Mouse (Mus musculus) myocyte (in vitro differentiated cells): ENCODE results near the gene Tctex1d2.

ENCODE experiments used
- CEBPB ChIP-seq: IDR thresholded peaks from 2 replicates; pipeline ENCODE4 v1.6.1; 2011; ENCODE audit warnings: mild to moderate bottlenecking, moderate library complexity; ENCODE audit not compliant: poor library complexity, insufficient read depth, severe bottlenecking
- E2F4 ChIP-seq: IDR thresholded peaks from one replicate; pipeline ENCODE4 v1.6.1; 2011; ENCODE audit warnings: mild to moderate bottlenecking, control low read depth, moderate library complexity; ENCODE audit not compliant: insufficient read depth
- MAX ChIP-seq: IDR thresholded peaks from one replicate; pipeline ENCODE4 v1.6.1; 2011; ENCODE audit warnings: low read depth, mild to moderate bottlenecking, control low read depth
- MYOD1 ChIP-seq, 3 experiments: IDR thresholded peaks; one replicate each; pipeline ENCODE4 v1.6.1; 2011; ENCODE audit warnings: control low read depth in 2 of 3, low read depth in 2 of 3, mild to moderate bottlenecking in 2 of 3, moderate library complexity in 1 of 3; ENCODE audit not compliant: insufficient read length in 2 of 3, control insufficient read depth in 1 of 3
- MYOG ChIP-seq, 3 experiments: IDR thresholded peaks; one replicate each; pipeline ENCODE4 v1.6.1; 2011; ENCODE audit warnings: control low read depth in 2 of 3, low read depth in 2 of 3, mild to moderate bottlenecking in 2 of 3; ENCODE audit not compliant: insufficient read length in 2 of 3, control insufficient read depth in 1 of 3, insufficient read depth in 1 of 3
- POLR2A ChIP-seq: IDR thresholded peaks from one replicate; pipeline ENCODE4 v1.6.1; 2011; ENCODE audit warnings: low read depth, mild to moderate bottlenecking, control low read depth, moderate library complexity; ENCODE audit not compliant: insufficient read length
- POLR2AphosphoS2 ChIP-seq: IDR thresholded peaks from one replicate; pipeline ENCODE4 v1.6.1; 2011; ENCODE audit warnings: low read depth, control low read depth; ENCODE audit not compliant: insufficient read length
- REST ChIP-seq: IDR thresholded peaks from one replicate; pipeline ENCODE4 v1.6.1; 2011; ENCODE audit warnings: mild to moderate bottlenecking, control low read depth, moderate library complexity; ENCODE audit not compliant: insufficient read depth, insufficient read length
- SRF ChIP-seq: IDR thresholded peaks from one replicate; pipeline ENCODE4 v1.6.1; 2011; ENCODE audit warnings: low read depth; ENCODE audit not compliant: control insufficient read depth, insufficient read length
- TCF12 ChIP-seq: IDR thresholded peaks from one replicate; pipeline ENCODE4 v1.6.1; 2011; ENCODE audit warnings: mild to moderate bottlenecking, control low read depth; ENCODE audit not compliant: poor library complexity, insufficient read depth, severe bottlenecking
- TCF3 ChIP-seq: IDR thresholded peaks from one replicate; pipeline ENCODE4 v1.6.1; 2011; ENCODE audit warnings: low read depth, control low read depth; ENCODE audit not compliant: insufficient read length
- USF1 ChIP-seq: IDR thresholded peaks from one replicate; pipeline ENCODE4 v1.6.1; 2011; ENCODE audit warnings: low read depth, mild to moderate bottlenecking, control low read depth, moderate library complexity

DNA sequence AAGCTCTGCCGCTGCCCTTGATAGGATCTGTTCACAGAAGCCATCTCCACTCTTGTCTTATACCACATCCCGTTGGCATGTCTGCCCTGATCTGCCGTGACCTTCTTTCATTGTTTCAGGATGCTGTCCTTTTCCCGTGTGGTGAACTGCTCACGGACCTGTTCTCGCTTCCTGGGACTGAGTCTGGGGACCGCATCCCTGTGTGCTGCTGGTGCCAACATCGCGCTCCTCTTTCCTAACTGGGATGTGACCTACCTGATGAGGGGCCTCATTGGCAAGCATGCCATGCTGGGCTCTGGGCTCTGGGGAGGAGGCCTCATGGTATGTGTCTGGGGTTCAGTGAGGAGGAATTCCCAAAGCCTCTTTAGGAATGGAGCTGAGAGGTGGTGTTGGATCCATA lies 13.8 kb upstream of the Tctex1d2 start:
- TF ChIP-seq E2F4 (no peak), POLR2A (no peak), TCF12 (no peak), MYOG (IDR thresholded peaks at IDR 0.05; ENCODE audit: control insufficient read depth in 1 of 3, insufficient read depth in 1 of 3, insufficient read length in 2 of 3, low read depth in 2 of 3) (no peak), CEBPB (no peak), MAX (no peak), USF1 (no peak), SRF (no peak), POLR2AphosphoS2 (no peak), MYOD1 (IDR thresholded peaks at IDR 0.05; ENCODE audit: control insufficient read depth in 1 of 3, insufficient read length in 2 of 3, low read depth in 2 of 3) (no peak), TCF3 (no peak), REST (no peak)
